Mouse (Mus musculus) erythroblast, embryonic 14.5 days (primary cell): ENCODE results near the gene Orm3. TPM values are rescaled to one million over a fixed set of nuclear protein-coding genes. Genes with fewer than 3 reads are reported as not detected.
A peak's percentile ranks its signal among the peaks of the same experiment; 100 is the strongest.

ENCODE experiments used
- H3K27me3 ChIP-seq: 2 replicates; pipeline ENCODE4 v1.6.1; 2012; ENCODE audit warnings: inconsistent platforms; ENCODE audit not compliant: control insufficient read depth
- H3K36me3 ChIP-seq: 2 replicates; pipeline ENCODE4 v1.6.1; 2012; ENCODE audit warnings: mild to moderate bottlenecking, inconsistent platforms; ENCODE audit not compliant: control insufficient read depth
- H3K4me1 ChIP-seq: 2 replicates; pipeline ENCODE4 v1.6.1; 2012; ENCODE audit warnings: inconsistent platforms; ENCODE audit not compliant: control insufficient read depth
- H3K4me3 ChIP-seq: replicated peaks from 2 replicates; pipeline ENCODE3; 2012; ENCODE audit warnings: moderate library complexity, mild to moderate bottlenecking, inconsistent platforms
- H3K9me3 ChIP-seq: 2 replicates; pipeline ENCODE4 v1.6.1; 2012; ENCODE audit warnings: low read length, inconsistent platforms, mixed read lengths; ENCODE audit not compliant: control insufficient read depth
- GATA1 ChIP-seq: IDR thresholded peaks from 2 replicates; pipeline ENCODE4 v1.6.1; 2012; ENCODE audit warnings: low read length, inconsistent platforms, mixed read lengths
- TAL1 ChIP-seq: IDR thresholded peaks from 3 replicates; pipeline ENCODE4 v1.6.1; 2012; ENCODE audit warnings: low read length, inconsistent platforms, mixed read lengths
- polyA plus RNA-seq: library from polyadenylated mRNA; stranded (reverse); fragments of >175 nt; gene quantifications from 2 replicates; pipeline ENCODE4 v1.2.3, GENCODE M21; 2012

Orm3 gene
- polyA plus RNA-seq, 1 experiment = not detected

- H3K4me3 ChIP-seq = no peak overlapping the region
- TF ChIP-seq TAL1 = no peak
- TF ChIP-seq GATA1 = no peak
- H3K36me3 ChIP-seq = peaks cover 49% of the 10 kb centered on the region
- no peaks in the 10 kb centered on the region for H3K27me3 ChIP-seq
- H3K9me3 ChIP-seq = no peaks in the 10 kb centered on the region
- peaks cover 46% of the 10 kb centered on the region for H3K4me1 ChIP-seq
Measured at GRCm38 (mm10) chr4:63397981-63398537, 42.1 kb downstream of the Orm3 start.

- TF ChIP-seq TAL1 (no peak), GATA1 (no peak)
- Histone ChIP-seq H3K36me3 (peaks cover 41% of the 10 kb centered on the region), H3K27me3 (no peaks in the 10 kb centered on the region), H3K4me1 (peaks cover 56% of the 10 kb centered on the region), H3K9me3 (no peaks in the 10 kb centered on the region), H3K4me3 (no peak overlapping the region)
Measured at GRCm38 (mm10) chr4:63398854-63399609, 43.1 kb downstream of the Orm3 start.

DNA sequence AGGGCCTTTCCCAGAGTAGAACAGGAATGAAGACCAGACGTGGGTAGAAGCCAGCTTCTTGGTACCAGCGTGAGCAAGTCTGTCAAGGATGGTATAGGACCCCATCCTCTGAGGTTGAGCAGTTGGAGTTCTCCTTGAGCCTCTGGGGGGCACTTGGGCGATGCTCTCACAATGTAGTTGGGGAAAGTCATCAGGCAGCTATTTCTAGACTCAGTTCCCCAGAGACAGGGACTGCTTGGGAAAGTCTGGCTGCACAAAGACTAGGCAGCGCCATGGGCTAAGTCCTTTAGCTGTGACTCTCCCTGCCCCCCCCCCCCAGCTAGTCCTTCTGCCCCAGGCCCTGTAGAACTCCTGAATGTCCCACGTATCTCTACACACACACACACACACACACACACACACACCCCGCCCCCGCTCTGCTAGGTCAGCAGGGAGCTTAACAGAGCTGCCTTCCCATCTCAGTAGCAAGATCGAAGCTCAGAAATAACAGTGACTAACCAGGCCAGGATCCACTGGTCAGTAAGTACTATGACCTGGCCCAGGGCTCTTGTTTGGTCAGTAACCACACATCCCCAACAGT is 43.8 kb downstream of the Orm3 start:
- peaks cover 33% of the 10 kb centered on the region for H3K36me3 ChIP-seq
- no peaks in the 10 kb centered on the region for H3K27me3 ChIP-seq
- no peak for TF ChIP-seq TAL1
- no peak for TF ChIP-seq GATA1
- peaks cover 63% of the 10 kb centered on the region for H3K4me1 ChIP-seq
- no peak overlapping the region for H3K4me3 ChIP-seq
- no peaks in the 10 kb centered on the region for H3K9me3 ChIP-seq

DNA sequence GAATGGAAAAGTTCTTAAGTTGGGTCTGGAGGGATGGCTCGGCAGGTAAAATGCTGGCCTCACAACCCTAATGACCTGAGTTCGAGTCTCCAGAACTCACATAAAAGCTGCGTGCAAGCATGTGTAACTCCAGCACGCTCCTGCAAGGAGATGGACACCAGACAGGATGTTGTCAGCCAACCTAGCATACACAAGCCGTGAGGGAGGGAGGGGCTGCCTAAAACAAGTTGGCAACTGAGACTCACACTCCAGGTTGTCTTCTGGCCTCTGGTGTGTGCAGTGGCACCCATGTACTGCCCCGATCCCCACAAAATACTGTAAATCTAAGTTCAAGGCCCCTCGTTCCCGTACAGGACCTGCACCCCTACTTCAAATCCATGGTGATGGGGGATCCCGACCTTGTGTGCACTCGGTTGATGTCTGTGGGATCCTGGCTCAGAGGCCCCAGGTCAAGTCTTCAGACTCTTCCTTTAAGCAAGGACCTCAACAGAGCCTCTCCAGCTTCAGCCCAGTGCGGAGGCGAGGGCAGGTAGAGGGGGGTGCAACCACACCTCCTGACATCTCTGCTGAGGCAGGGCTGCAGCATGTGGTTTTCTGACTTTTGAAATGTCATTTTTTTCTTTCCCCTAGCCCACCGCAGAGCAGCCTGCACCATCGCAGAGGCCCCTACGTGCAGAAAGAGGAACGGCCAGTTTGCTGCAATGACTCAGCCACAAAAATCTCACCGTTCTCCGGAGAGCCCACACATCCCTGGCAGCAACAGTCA is 44.8 kb downstream of the Orm3 start:
- peaks cover 73% of the 10 kb centered on the region for H3K4me1 ChIP-seq
- no peaks in the 10 kb centered on the region for H3K9me3 ChIP-seq
- no peak overlapping the region for H3K4me3 ChIP-seq
- H3K36me3 ChIP-seq = peaks cover 26% of the 10 kb centered on the region
- no peak for TF ChIP-seq TAL1
- TF ChIP-seq GATA1 = no peak
- H3K27me3 ChIP-seq = no peaks in the 10 kb centered on the region

- no peak overlapping the region for H3K4me3 ChIP-seq
- no peaks in the 10 kb centered on the region for H3K27me3 ChIP-seq
- H3K4me1 ChIP-seq = peaks cover 82% of the 10 kb centered on the region
- TF ChIP-seq GATA1 (no peak), TAL1 (no peak)
- H3K36me3 ChIP-seq = peaks cover 19% of the 10 kb centered on the region
- no peaks in the 10 kb centered on the region for H3K9me3 ChIP-seq
Measured at GRCm38 (mm10) chr4:63401620-63402019, 45.7 kb downstream of the Orm3 start.

DNA sequence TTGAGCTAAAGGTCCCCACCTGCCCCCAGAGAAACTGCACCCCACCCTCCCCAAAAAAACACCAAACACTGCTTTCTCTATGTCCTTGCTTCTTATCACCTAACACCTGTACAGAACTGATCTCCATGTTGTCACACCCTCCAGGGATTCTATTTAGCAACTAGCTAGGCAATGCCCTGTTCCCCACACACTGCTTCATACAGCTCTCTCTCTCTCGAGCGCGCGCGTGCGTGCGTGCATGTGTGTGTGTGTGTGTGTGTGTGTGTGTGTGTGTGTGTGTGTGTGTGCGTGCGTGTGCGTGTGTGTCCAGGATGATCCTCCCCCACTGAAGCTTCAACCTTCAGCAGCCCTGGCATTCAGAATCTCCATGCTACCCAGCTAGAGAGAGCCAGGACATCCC is 46.1 kb downstream of the Orm3 start:
- Histone ChIP-seq H3K4me3 (no peak overlapping the region), H3K27me3 (no peaks in the 10 kb centered on the region), H3K36me3 (peaks cover 19% of the 10 kb centered on the region), H3K4me1 (peaks cover 86% of the 10 kb centered on the region), H3K9me3 (no peaks in the 10 kb centered on the region)
- TF ChIP-seq TAL1 (no peak), GATA1 (no peak)

GRCm38 (mm10) chr4:63402558-63402957 is 46.6 kb downstream of the Orm3 start:
- TF ChIP-seq GATA1 (no peak), TAL1 (no peak)
- H3K27me3 ChIP-seq = no peaks in the 10 kb centered on the region
- H3K4me3 ChIP-seq = peak overlapping the region; percentile 33
- no peaks in the 10 kb centered on the region for H3K9me3 ChIP-seq
- H3K4me1 ChIP-seq = peaks cover 88% of the 10 kb centered on the region
- peaks cover 18% of the 10 kb centered on the region for H3K36me3 ChIP-seq

DNA sequence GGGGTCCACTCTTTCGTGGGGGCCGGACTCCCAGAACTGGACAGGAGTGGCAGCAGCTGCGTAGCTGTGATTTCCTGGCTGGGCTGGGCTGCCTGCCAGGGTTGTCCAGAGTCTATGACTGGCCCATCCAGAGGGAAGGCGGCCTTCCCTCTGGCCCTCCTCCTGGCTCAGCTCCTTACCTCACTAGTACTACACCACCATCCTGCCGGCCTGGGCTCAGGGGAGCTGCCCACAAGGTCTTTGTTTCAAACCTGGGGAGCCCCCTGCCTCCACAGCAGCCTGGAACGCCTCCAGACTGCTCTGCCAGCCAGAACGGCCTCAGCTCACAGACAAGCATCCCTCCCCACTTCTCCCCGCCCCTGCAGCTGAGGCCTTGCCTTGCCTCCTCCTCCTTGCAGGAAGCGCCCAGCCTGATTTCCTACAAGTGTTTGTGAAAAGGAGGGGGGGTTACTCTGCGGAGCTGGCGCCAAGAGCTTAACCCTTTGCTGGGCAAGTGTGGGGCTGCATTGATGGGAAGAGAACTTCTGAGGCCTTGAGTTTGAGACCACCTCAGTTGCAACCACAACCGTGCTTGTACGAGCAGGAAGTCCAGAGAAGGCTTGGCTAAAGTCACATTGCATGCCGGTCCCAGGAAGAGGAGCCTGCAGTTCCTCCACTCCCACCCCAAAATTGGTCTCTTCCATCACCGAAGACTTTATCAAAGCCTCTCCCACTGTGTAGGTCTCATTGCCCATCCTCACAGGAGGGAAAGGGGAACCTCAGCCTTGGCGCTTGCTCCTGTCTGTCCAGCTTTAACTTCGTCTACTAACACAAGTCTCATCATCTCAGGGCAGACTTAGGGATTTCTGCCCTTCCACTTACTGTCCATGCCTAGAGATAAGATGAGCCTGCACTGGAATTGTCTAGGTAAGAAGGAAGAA is 47.3 kb downstream of the Orm3 start, which contains the start of gene Akna:
Gene Akna, minus strand, starts transcription at position 315 of the 920 bp plus-strand sequence.
- TF ChIP-seq TAL1 (no peak), GATA1 (no peak)
- H3K36me3 ChIP-seq = peaks cover 11% of the 10 kb centered on the region
- H3K4me3 ChIP-seq = peak within 1 kb of the TSS; percentile 33
- no peaks in the 10 kb centered on the region for H3K27me3 ChIP-seq
- peaks cover 94% of the 10 kb centered on the region for H3K4me1 ChIP-seq
- no peaks in the 10 kb centered on the region for H3K9me3 ChIP-seq
